Mouse (Mus musculus) testis, adult 2 months (tissue): ENCODE data around the gene Cbr4.

Experiments
- CTCF ChIP-seq: fragments of 200-500 bp; IDR thresholded peaks from 2 replicates; pipeline ENCODE4 v1.5.1; 2012; ENCODE audit warnings: low read depth, mild to moderate bottlenecking, inconsistent platforms, low read length, moderate library complexity; ENCODE audit not compliant: control insufficient read depth, insufficient read depth, insufficient replicate concordance
- POLR2A ChIP-seq: fragments of 200-500 bp; IDR thresholded peaks from 2 replicates; pipeline ENCODE4 v1.6.1; 2012; ENCODE audit warnings: low read depth, mild to moderate bottlenecking, inconsistent platforms, low read length, moderate library complexity; ENCODE audit not compliant: control insufficient read depth

DNA sequence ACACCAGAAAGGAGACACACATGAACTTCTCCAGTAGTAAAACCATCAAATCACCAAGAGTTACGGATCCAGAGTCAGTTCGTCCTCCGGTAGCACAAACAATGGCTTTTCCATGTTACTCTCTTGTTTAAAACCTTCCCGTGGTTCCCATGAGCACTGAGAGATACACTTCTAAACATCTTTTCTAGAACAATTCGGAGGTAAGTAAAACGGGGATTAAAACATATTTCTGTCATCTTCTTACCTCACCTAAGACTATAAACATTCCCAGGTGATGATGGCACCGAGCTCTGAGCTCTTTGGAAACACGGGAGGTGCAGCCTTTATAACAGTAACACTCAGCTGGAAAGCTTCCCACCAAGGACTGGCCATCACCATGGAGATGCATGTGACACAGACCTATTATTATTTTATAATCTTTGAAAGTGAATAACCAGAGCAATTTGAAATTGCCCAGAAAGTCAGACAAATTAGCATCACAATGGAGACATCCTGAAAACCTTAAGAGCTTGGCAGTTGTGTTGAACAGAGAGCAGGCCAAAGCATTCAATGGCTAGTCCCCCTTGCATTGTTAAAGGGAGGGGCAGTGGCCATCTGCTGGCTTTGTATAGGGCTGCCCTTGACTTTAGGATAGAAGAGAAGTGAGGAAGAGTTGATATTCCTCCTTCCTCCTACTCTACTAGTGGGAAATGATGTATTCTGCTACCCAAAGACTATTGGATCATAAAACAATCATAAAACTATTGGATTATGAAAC, 29.4 kb downstream of the Cbr4 start:
- TF ChIP-seq POLR2A (no peak), CTCF (no peak)
